Mouse (Mus musculus): ENCODE measurements around the gene Rspo1. TPM values are rescaled to one million over a fixed set of nuclear protein-coding genes. Genes with fewer than 3 reads are reported as not detected.

Rspo1 gene
- polyA plus RNA-seq, 1 experiment: not detected

GRCm38 (mm10) chr4:125044454-125044853 is 58.2 kb downstream of the Rspo1 start:
- no peak for TF ChIP-seq POLR2A (IDR thresholded peaks at IDR 0.05; ENCODE audit: insufficient read depth, low read depth, low read length)
- TF ChIP-seq CTCF (IDR thresholded peaks at IDR 0.05; ENCODE audit: insufficient read depth, low read depth, low read length): no peak
- Histone ChIP-seq H3K27ac (ENCODE audit: insufficient read depth, low read depth, low read length) (no peak overlapping the region), H3K4me3 (ENCODE audit: insufficient read depth, low read depth, low read length) (no peak overlapping the region), H3K4me1 (ENCODE audit: control insufficient read depth, insufficient read depth, low read length) (no peaks in the 10 kb centered on the region)
- WGBS: 84% methylated on average over 7 of the region's 7 CpGs

GRCm38 (mm10) chr4:125055385-125055784 is 69.2 kb downstream of the Rspo1 start:
- Histone ChIP-seq H3K4me1 (ENCODE audit: control insufficient read depth, insufficient read depth, low read length) (no peaks in the 10 kb centered on the region), H3K4me3 (ENCODE audit: insufficient read depth, low read depth, low read length) (no peak overlapping the region), H3K27ac (ENCODE audit: insufficient read depth, low read depth, low read length) (no peak overlapping the region)
- 62% methylated on average over 9 of the region's 9 CpGs for WGBS
- TF ChIP-seq POLR2A (IDR thresholded peaks at IDR 0.05; ENCODE audit: insufficient read depth, low read depth, low read length): no peak
- TF ChIP-seq CTCF (IDR thresholded peaks at IDR 0.05; ENCODE audit: insufficient read depth, low read depth, low read length): no peak

GRCm38 (mm10) chr4:125056476-125056875 is 70.2 kb downstream of the Rspo1 start:
- Histone ChIP-seq H3K4me1 (ENCODE audit: control insufficient read depth, insufficient read depth, low read length) (no peaks in the 10 kb centered on the region), H3K27ac (ENCODE audit: insufficient read depth, low read depth, low read length) (no peak overlapping the region), H3K4me3 (ENCODE audit: insufficient read depth, low read depth, low read length) (no peak overlapping the region)
- WGBS: 81% methylated on average over 4 of the region's 4 CpGs
- TF ChIP-seq POLR2A (IDR thresholded peaks at IDR 0.05; ENCODE audit: insufficient read depth, low read depth, low read length) (no peak), CTCF (IDR thresholded peaks at IDR 0.05; ENCODE audit: insufficient read depth, low read depth, low read length) (no peak)

- no peaks in the 10 kb centered on the region for H3K4me1 ChIP-seq (ENCODE audit: control insufficient read depth, insufficient read depth, low read length)
- no peak for TF ChIP-seq CTCF (IDR thresholded peaks at IDR 0.05; ENCODE audit: insufficient read depth, low read depth, low read length)
- no peak for TF ChIP-seq POLR2A (IDR thresholded peaks at IDR 0.05; ENCODE audit: insufficient read depth, low read depth, low read length)
- H3K27ac ChIP-seq (ENCODE audit: insufficient read depth, low read depth, low read length): no peak overlapping the region
- H3K4me3 ChIP-seq (ENCODE audit: insufficient read depth, low read depth, low read length): no peak overlapping the region
- whole genome bisulfite sequencing: 33% methylated on average over 3 of the region's 3 CpGs
These were observed 71.0 kb downstream of the Rspo1 start for GRCm38 (mm10) chr4:125057273-125057672.

GRCm38 (mm10) chr4:125058033-125058432 is 71.8 kb downstream of the Rspo1 start:
- WGBS: 57% methylated on average over 5 of the region's 5 CpGs
- no peak overlapping the region for H3K27ac ChIP-seq (ENCODE audit: insufficient read depth, low read depth, low read length)
- no peak overlapping the region for H3K4me3 ChIP-seq (ENCODE audit: insufficient read depth, low read depth, low read length)
- TF ChIP-seq CTCF (IDR thresholded peaks at IDR 0.05; ENCODE audit: insufficient read depth, low read depth, low read length) (no peak), POLR2A (IDR thresholded peaks at IDR 0.05; ENCODE audit: insufficient read depth, low read depth, low read length) (no peak)
- H3K4me1 ChIP-seq (ENCODE audit: control insufficient read depth, insufficient read depth, low read length): no peaks in the 10 kb centered on the region

Other genes starting within 250 kb of the Rspo1 start
- not detected in 2 replicates for gene Inpp5b, start 244.6 kb upstream of the Rspo1 start, polyA plus RNA-seq (2012; ENCODE audit: insufficient read depth, insufficient read length, low replicate concordance, missing spikeins)
- not detected in 2 replicates for gene Mtf1, start 184.3 kb upstream of the Rspo1 start, polyA plus RNA-seq (2012; ENCODE audit: insufficient read depth, insufficient read length, low replicate concordance, missing spikeins)
- not detected in 2 replicates for gene Yrdc, start 135.8 kb upstream of the Rspo1 start, polyA plus RNA-seq (2012; ENCODE audit: insufficient read depth, insufficient read length, low replicate concordance, missing spikeins)
- gene 1110065P20Rik, start 135.2 kb upstream of the Rspo1 start, polyA plus RNA-seq (2012; ENCODE audit: insufficient read depth, insufficient read length, low replicate concordance, missing spikeins): not detected in 2 replicates
- gene Maneal, start 124.3 kb upstream of the Rspo1 start, polyA plus RNA-seq (2012; ENCODE audit: insufficient read depth, insufficient read length, low replicate concordance, missing spikeins): not detected in 2 replicates
- gene Epha10, start 105.5 kb upstream of the Rspo1 start, polyA plus RNA-seq (2012; ENCODE audit: insufficient read depth, insufficient read length, low replicate concordance, missing spikeins): not detected in 2 replicates
- not detected in 2 replicates for gene 9930104L06Rik, start 49.4 kb upstream of the Rspo1 start, polyA plus RNA-seq (2012; ENCODE audit: insufficient read depth, insufficient read length, low replicate concordance, missing spikeins)
- gene Cdca8, start 47.1 kb upstream of the Rspo1 start, polyA plus RNA-seq (2012; ENCODE audit: insufficient read depth, insufficient read length, low replicate concordance, missing spikeins): not detected in 2 replicates
- not detected in 2 replicates for gene Gnl2, start 30.2 kb downstream of the Rspo1 start, polyA plus RNA-seq (2012; ENCODE audit: insufficient read depth, insufficient read length, low replicate concordance, missing spikeins)
- not detected in 2 replicates for gene Dnali1, start 79.3 kb downstream of the Rspo1 start, polyA plus RNA-seq (2012; ENCODE audit: insufficient read depth, insufficient read length, low replicate concordance, missing spikeins)
- not detected in 2 replicates for gene Snip1, start 80.2 kb downstream of the Rspo1 start, polyA plus RNA-seq (2012; ENCODE audit: insufficient read depth, insufficient read length, low replicate concordance, missing spikeins)
- not detected in 2 replicates for gene Meaf6, start 98.7 kb downstream of the Rspo1 start, polyA plus RNA-seq (2012; ENCODE audit: insufficient read depth, insufficient read length, low replicate concordance, missing spikeins)
- gene Zc3h12a, start 141.4 kb downstream of the Rspo1 start, polyA plus RNA-seq (2012; ENCODE audit: insufficient read depth, insufficient read length, low replicate concordance, missing spikeins): not detected in 2 replicates